Mouse (Mus musculus) heart, embryonic 15.5 days (tissue): ENCODE measurements at regions not wholly inside any gene's neighbourhood (a gene's known extent, or its start where the extent isn't known, plus 50 kb on each side); places are given as distances from the start of the nearest gene placed in this dataset.

ENCODE experiments used
- ATAC-seq: fragments of 200-750 bp; cut with Nextera tagmentation; replicated peaks from 2 replicates; pipeline ENCODE4 v1.8.0; 2017; ENCODE audit warnings: low read depth, moderate TSS enrichment; ENCODE audit not compliant: insufficient number of reproducible peaks, insufficient read depth, low FRiP score
- H3K27ac ChIP-seq: fragments of 300-500 bp; sonication (generic); 2 replicates; pipeline ENCODE4 v1.5.1; 2015; ENCODE audit warnings: mild to moderate bottlenecking, inconsistent platforms
- H3K27me3 ChIP-seq: fragments of 300-500 bp; sonication (generic); 2 replicates; pipeline ENCODE4 v1.6.1; 2015; ENCODE audit warnings: inconsistent platforms
- H3K36me3 ChIP-seq: fragments of 300-500 bp; sonication (generic); 2 replicates; pipeline ENCODE4 v1.6.1; 2015; ENCODE audit warnings: mild to moderate bottlenecking, inconsistent platforms
- H3K4me1 ChIP-seq: fragments of 300-500 bp; sonication (generic); replicated peaks from 2 replicates; pipeline ENCODE4 v1.6.1; 2015; ENCODE audit warnings: inconsistent platforms
- H3K4me2 ChIP-seq: fragments of 300-500 bp; sonication (generic); 2 replicates; pipeline ENCODE4 v1.6.1; 2015; ENCODE audit warnings: inconsistent platforms, mild to moderate bottlenecking, moderate library complexity
- H3K4me3 ChIP-seq: fragments of 300-500 bp; sonication (generic); 2 replicates; pipeline ENCODE4 v1.5.1; 2015; ENCODE audit warnings: mild to moderate bottlenecking, inconsistent platforms
- H3K9ac ChIP-seq: fragments of 300-500 bp; sonication (generic); 2 replicates; pipeline ENCODE4 v1.6.1; 2015; ENCODE audit warnings: mild to moderate bottlenecking, inconsistent platforms
- H3K9me3 ChIP-seq: fragments of 300-500 bp; sonication (generic); replicated peaks from 2 replicates; pipeline ENCODE4 v1.6.1; 2016; ENCODE audit warnings: inconsistent platforms
- WGBS: fragments of 180-500 bp; shearing (Covaris S2); methylation state at CpG from one replicate; pipeline ENCODE4 v1.1.7; 2015; ENCODE audit warnings: mixed read lengths; 5-methylcytosine and 5-hydroxymethylcytosine counted together

GRCm38 (mm10) chr6:15865271-15865670 is 144.8 kb downstream of the Mdfic start:
- Histone ChIP-seq H3K36me3 (no peaks in the 10 kb centered on the region), H3K9me3 (no peaks in the 10 kb centered on the region), H3K9ac (no peak overlapping the region), H3K4me1 (no peaks in the 10 kb centered on the region), H3K27ac (no peak overlapping the region), H3K4me2 (no peak overlapping the region), H3K27me3 (no peaks in the 10 kb centered on the region), H3K4me3 (no peak overlapping the region)
- 39% methylated on average over 3 of the region's 3 CpGs for WGBS
- no peak for ATAC-seq

GRCm38 (mm10) chr6:15882288-15882903 is 161.9 kb downstream of the Mdfic start:
- WGBS: 83% methylated on average over 5 of the region's 5 CpGs
- H3K4me3 ChIP-seq: no peak overlapping the region
- no peak for ATAC-seq

GRCm38 (mm10) chr6:15893066-15893465 is 172.6 kb downstream of the Mdfic start:
- Histone ChIP-seq H3K9me3 (no peaks in the 10 kb centered on the region), H3K27ac (no peak overlapping the region), H3K4me3 (no peak overlapping the region), H3K9ac (no peak overlapping the region), H3K4me2 (no peak overlapping the region), H3K4me1 (no peaks in the 10 kb centered on the region), H3K36me3 (no peaks in the 10 kb centered on the region), H3K27me3 (no peaks in the 10 kb centered on the region)
- no peak for ATAC-seq
- WGBS: 78% methylated on average over 5 of the region's 5 CpGs

More at GRCm38 (mm10) chr6:15882288-15882903, 161.9 kb downstream of the Mdfic start:
- Histone ChIP-seq H3K9me3 (no peaks in the 10 kb centered on the region), H3K36me3 (no peaks in the 10 kb centered on the region), H3K9ac (no peak overlapping the region), H3K27me3 (no peaks in the 10 kb centered on the region), H3K4me1 (no peaks in the 10 kb centered on the region), H3K4me2 (no peak overlapping the region), H3K27ac (no peak overlapping the region)

GRCm38 (mm10) chr6:15900495-15900894 is 180.0 kb downstream of the Mdfic start:
- Histone ChIP-seq H3K27ac (no peak overlapping the region), H3K9ac (no peak overlapping the region), H3K4me2 (no peak overlapping the region), H3K27me3 (no peaks in the 10 kb centered on the region), H3K4me1 (no peaks in the 10 kb centered on the region), H3K36me3 (no peaks in the 10 kb centered on the region), H3K4me3 (no peak overlapping the region), H3K9me3 (no peaks in the 10 kb centered on the region)
- ATAC-seq: no peak

DNA sequence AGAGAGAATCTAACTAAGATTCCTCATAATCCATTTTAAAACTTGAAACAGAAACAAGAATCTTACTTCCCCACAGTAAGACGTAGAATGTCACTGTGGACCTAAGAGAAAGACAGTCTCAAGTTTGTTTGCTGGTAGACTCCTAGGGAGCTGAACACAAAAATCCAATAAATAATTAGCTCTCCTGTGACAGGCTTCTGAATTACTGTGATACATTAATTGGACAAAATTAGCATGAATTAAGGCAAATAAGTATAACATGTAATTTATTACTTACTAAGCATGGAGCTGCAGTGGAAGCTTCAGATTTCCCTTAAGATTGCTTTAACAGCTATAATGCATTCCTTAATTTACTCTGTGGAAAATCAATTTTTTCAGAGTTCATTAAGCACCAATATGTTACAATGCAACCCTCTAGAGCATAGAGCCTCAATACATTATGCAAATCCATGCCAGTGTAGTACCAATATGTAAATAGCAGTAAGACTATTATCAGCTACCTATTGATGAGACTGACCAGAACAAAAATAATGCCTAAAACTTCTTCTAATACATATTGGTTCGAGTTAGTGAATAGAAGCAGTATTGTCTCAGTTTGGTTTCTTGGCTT is 182.3 kb downstream of the Mdfic start:
- Histone ChIP-seq H3K27me3 (no peaks in the 10 kb centered on the region), H3K4me1 (no peaks in the 10 kb centered on the region), H3K27ac (no peak overlapping the region), H3K9me3 (no peaks in the 10 kb centered on the region), H3K36me3 (no peaks in the 10 kb centered on the region), H3K4me3 (no peak overlapping the region), H3K9ac (no peak overlapping the region), H3K4me2 (no peak overlapping the region)
- no peak for ATAC-seq
- 60% methylated on average over 2 of the region's 2 CpGs for WGBS

GRCm38 (mm10) chr6:15910420-15911167 is 190.1 kb downstream of the Mdfic start:
- no peak overlapping the region for H3K4me2 ChIP-seq
- 35% methylated on average over 1 of the region's 1 CpGs for WGBS
- no peaks in the 10 kb centered on the region for H3K36me3 ChIP-seq
- peak; percentile 35; the same call in 1 of the 2 replicates for ATAC-seq
- H3K9ac ChIP-seq: no peak overlapping the region
- no peaks in the 10 kb centered on the region for H3K4me1 ChIP-seq
- no peaks in the 10 kb centered on the region for H3K27me3 ChIP-seq
- H3K27ac ChIP-seq: no peak overlapping the region
- H3K9me3 ChIP-seq: no peaks in the 10 kb centered on the region
- no peak overlapping the region for H3K4me3 ChIP-seq

GRCm38 (mm10) chr6:15929650-15930049 is 209.2 kb downstream of the Mdfic start:
- Histone ChIP-seq H3K4me2 (no peak overlapping the region), H3K4me3 (no peak overlapping the region), H3K9me3 (no peaks in the 10 kb centered on the region), H3K9ac (no peak overlapping the region), H3K36me3 (no peaks in the 10 kb centered on the region), H3K4me1 (no peaks in the 10 kb centered on the region), H3K27me3 (no peaks in the 10 kb centered on the region), H3K27ac (no peak overlapping the region)
- no peak for ATAC-seq
- WGBS: 77% methylated on average over 2 of the region's 2 CpGs

DNA sequence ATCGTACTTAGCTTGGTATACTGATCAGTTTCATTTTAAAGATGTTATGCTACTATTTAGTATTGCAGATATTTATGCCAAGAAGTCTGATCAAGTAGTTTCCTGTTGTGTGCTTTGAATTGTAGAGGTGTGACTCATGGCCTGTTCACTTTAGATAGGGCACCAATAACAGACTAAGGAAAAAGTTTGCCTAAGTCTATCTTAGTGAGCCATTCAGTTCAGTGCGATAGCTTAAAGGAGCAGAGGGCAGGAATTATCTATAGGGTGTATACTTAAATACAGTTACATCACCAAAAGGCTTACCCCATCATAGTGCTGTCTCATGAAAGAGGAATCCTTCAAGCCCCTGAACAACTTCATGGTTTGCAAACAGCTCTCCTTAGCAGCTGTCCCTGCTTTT is 229.8 kb downstream of the Mdfic start:
- Histone ChIP-seq H3K4me3 (no peak overlapping the region), H3K27ac (no peak overlapping the region), H3K4me1 (no peaks in the 10 kb centered on the region), H3K27me3 (no peaks in the 10 kb centered on the region), H3K4me2 (no peak overlapping the region), H3K36me3 (no peaks in the 10 kb centered on the region), H3K9ac (no peak overlapping the region), H3K9me3 (no peaks in the 10 kb centered on the region)
- no peak for ATAC-seq
- WGBS: 74% methylated on average over 2 of the region's 2 CpGs

- Histone ChIP-seq H3K27ac (no peak overlapping the region), H3K36me3 (no peaks in the 10 kb centered on the region), H3K4me3 (no peak overlapping the region), H3K9ac (no peak overlapping the region), H3K9me3 (no peaks in the 10 kb centered on the region), H3K4me2 (no peak overlapping the region), H3K4me1 (no peaks in the 10 kb centered on the region), H3K27me3 (no peaks in the 10 kb centered on the region)
- WGBS: 37% methylated on average over 5 of the region's 5 CpGs
- no peak for ATAC-seq
Measured at GRCm38 (mm10) chr6:15987334-15987733, 266.9 kb downstream of the Mdfic start.
